Mouse (Mus musculus): ENCODE data around the gene Wdhd1.

DNA sequence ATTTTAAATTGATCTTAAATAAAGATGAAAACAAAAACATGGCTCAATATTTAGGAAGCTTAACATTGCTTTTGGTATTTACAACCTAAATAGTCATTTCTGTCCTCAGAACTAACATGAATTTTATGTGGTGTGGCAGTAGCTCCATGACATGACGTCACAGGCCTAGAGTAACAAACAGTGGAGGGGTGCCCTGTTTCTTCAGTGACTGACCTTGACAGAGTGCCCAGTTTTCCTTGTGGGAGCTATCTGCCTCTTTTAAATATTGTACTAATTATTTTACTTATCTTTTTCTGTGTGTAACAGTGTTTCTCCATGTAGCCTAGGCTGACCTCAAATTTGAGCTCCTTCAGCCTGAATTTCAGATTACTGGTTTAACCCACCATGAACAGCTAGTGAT is 15.1 kb upstream of the Wdhd1 start:
- TF ChIP-seq CTCF (IDR thresholded peaks at IDR 0.05; ENCODE audit: low read depth) = no peak
- no peak for TF ChIP-seq EP300 (optimal IDR thresholded peaks at IDR 0.05)
